Mouse (Mus musculus) kidney, postnatal 10 days (tissue): ENCODE results near the gene Ctbp2.
A peak's percentile ranks its signal among the peaks of the same experiment; 100 is the strongest.

Source experiments
- DNase-seq: peaks from one replicate; pipeline ENCODE4 v3.0.0; 2021; ENCODE audit warnings: mixed read lengths

Ctbp2 gene

DNA sequence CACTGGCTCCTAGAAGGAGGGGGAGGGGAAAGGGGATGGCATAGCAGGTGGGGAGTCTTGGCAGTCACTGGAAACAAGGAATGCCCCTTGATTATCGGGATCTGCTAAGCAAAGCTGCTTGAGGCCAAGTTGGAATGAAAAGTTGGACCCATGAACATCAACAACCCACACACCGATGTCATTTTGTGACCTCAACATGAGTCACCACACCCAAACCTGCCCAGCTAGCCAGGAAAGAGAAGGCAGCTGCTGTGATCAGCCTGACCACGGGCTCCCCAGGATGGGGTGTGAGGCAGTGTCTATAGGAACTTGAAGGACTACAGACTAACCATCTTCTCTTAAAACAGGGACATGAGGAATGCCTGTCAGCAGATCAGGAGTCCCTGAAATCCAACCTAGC is 38.7 kb downstream of the Ctbp2 start:
- no peak for DNase-seq

GRCm38 (mm10) chr7:133083936-133084614 is 40.1 kb downstream of the Ctbp2 start:
- DNase-seq = no peak

DNA sequence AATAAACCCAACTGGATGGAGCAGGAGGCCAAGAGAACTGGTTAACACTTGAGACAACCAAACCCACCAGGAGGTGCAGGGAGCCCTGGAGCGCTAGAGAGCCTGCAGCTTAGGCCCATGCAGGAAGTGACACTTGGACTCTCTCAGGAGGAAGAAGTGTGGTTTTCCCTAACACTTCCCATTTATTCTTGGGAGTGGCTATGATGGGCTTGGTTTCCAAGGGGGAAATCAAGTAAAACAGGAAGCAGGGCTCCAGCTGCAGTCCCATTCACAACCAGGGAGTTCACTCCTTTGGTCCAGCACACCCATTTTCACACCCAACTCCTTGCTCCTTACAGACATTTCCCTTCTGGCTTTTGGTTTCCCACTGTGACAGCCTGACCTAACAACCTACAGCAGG is 45.2 kb downstream of the Ctbp2 start:
- no peak for DNase-seq

- no peak for DNase-seq
These were observed 49.6 kb downstream of the Ctbp2 start for GRCm38 (mm10) chr7:133074462-133075133.

GRCm38 (mm10) chr7:133073147-133073651 is 51.0 kb downstream of the Ctbp2 start:
- DNase-seq = no peak

- DNase-seq = no peak
These were observed 51.6 kb downstream of the Ctbp2 start for GRCm38 (mm10) chr7:133072535-133072934.

GRCm38 (mm10) chr7:133067321-133067841 is 56.8 kb downstream of the Ctbp2 start:
- no peak for DNase-seq

DNA sequence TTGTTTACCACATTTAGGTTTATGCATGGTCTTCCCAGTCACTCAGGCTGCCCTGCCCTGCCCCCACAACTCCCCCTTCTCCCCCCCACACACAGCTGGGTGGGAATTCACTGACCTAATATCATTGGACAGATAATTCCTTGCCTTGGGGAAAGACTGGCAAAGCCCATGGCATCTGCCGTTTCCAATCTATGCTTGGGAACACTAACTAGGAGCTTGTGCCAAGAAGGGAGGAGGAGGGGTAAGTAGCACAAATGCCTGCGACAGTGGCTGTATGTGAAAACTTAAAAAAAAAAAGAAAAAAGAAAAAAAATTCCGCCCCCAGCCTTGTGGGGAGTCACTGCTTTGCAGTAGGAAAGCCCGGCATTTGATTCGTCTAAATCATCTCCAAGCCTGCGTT is 57.4 kb downstream of the Ctbp2 start:
- no peak for DNase-seq

DNA sequence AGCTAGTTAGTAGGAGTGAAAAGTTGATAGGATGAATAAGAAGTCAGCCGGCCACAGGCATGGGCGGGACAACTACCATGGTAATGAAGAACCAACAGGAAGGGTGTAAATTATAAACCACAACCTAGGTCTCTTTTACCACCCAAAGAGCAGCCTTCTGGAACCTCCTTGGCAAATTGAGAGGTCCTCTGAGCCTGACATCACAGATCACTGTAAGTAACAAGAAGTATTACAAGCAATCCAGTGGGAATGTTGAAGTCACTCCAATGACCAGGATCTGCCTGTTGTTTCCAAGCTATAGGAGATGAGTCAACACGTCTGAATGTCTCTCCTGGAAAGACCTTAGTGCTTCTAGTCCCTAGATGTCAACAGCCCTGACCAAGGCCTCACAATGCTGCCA is 62.1 kb downstream of the Ctbp2 start:
- no peak for DNase-seq

- no peak for DNase-seq
These were observed 64.0 kb downstream of the Ctbp2 start for GRCm38 (mm10) chr7:133060170-133060569.

- DNase-seq = no peak
These were observed 64.5 kb downstream of the Ctbp2 start for GRCm38 (mm10) chr7:133059517-133060104.

- DNase-seq = no peak
These were observed 65.0 kb downstream of the Ctbp2 start for GRCm38 (mm10) chr7:133059150-133059509.

GRCm38 (mm10) chr7:133058496-133059149 is 65.5 kb downstream of the Ctbp2 start:
- no peak for DNase-seq

GRCm38 (mm10) chr7:133056924-133057323 is 67.2 kb downstream of the Ctbp2 start:
- DNase-seq = peak; percentile 41

DNA sequence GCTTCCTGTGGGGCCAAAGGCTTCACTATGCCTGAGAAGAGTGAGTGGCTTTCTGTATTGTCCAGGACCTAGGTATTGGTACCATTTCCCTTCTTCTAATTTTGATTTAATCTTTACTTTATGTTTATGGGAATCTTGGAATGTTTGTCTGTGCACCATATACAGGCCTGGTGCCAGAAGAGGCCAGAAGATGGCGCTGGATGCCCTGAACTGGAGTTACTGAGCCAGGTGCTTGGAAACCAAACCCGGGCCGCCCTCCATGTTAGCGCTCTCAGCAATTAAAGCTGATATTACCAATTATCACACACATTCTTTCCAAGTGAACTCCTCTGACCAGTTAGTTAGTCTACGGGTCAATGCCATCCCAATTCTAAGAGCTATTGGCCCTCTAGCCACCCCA is 69.7 kb downstream of the Ctbp2 start:
- DNase-seq = peak; percentile 43

GRCm38 (mm10) chr7:133053757-133054156 is 70.4 kb downstream of the Ctbp2 start:
- DNase-seq = peak; percentile 42

DNA sequence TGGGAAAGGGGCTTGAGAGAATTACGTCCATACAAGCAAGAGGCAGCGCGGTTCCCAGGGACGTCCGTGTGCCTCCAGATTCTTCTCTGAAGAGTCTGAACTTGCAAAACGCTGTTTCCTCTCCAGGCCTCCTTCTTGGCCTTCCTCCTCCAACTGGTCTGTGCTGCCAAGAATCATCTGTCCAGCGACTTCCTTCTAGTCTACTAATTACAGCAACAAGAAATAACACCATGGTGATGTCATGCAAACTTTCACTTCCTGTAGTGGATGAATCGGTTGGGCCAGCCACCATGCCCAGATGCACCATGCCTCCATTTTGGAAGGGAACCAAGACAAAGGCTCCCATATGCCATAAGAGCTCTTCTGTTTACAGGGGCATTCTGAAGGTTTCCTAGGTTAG is 71.3 kb downstream of the Ctbp2 start:
- peak; percentile 66 for DNase-seq

DNA sequence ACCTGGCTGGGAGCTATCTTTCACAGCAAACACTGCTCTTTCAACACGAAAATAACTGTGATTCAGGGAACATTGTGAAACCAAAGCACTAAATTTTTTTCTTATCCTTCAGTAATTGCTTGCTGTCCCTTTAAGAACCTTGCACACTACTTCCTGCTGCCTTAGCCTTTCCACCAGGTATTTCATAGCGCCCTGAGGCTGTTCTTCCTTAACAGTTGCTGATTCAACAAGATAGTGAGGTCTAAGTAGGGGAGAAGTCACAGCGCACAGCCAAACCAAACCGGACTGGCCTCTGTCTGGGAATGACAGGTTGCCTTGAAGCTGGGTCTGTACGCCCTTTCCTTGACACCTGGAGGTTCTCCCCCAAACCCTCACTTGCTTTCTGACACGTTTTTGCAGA is 73.5 kb downstream of the Ctbp2 start:
- peak; percentile 54 for DNase-seq

DNA sequence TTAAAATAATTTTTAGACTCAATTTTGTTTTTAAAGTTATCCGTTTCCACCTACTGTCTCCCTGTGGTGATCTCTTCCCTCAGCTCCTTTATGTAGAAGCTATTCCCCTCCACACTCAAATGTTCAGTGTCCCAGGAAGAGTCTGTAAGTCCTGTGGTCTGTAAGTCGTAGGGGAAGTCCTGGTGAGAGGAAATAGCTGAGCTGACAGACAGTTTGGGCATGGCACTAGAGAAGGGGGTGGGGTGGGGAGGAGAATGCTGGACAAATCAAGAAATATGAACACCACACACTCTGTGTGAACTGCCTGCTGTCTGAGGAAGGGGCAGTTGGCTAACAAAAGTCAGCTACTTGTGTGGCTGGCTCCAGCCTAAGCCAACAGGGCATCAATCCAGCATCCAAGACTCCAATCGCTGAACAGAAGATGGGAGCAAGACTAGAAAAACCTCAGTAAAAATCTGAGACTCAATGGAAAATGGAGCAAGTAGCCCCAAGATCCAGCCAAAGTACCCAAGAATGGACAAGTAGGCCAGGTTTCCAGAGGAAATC is 76.0 kb downstream of the Ctbp2 start:
- DNase-seq = no peak

GRCm38 (mm10) chr7:133047287-133047686 is 76.9 kb downstream of the Ctbp2 start:
- no peak for DNase-seq

DNA sequence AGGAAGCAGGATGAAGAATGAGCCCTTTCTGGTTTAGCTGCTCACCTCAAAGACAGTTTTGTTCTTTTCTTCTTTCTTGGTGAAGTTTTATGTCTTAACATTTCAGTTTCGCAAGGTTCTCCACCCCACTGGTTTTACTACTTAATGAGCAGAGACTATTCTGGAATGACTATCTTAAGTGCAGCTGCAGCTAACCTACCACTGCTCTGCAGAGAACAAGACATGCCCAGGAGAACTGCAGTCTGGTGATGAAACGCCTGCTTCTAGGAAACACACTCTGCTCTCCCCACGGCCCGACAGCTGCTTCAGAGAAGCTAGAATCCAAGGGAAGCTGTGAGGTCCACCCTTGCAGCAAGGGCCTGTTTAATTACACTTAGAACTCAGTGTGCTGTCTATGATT is 79.4 kb downstream of the Ctbp2 start:
- no peak for DNase-seq

DNA sequence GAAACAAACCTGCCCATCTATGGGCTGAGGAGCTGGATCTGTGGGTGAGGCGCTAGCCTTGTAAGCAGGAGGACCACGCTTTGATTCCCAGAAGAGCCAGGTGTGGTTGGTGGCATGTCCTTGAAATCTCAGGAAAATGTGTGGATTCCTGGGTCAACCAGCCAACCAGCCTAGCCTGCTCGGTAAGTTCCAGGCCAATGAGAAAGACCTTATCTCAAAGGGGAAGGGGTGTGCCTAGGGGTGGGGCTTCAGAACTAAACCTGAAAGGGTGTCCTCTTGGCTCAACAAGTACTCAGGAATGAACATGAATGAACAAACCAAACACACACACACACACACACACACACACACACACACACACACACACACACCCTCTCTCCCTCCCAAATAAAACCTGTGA is 82.4 kb downstream of the Ctbp2 start:
- no peak for DNase-seq

DNA sequence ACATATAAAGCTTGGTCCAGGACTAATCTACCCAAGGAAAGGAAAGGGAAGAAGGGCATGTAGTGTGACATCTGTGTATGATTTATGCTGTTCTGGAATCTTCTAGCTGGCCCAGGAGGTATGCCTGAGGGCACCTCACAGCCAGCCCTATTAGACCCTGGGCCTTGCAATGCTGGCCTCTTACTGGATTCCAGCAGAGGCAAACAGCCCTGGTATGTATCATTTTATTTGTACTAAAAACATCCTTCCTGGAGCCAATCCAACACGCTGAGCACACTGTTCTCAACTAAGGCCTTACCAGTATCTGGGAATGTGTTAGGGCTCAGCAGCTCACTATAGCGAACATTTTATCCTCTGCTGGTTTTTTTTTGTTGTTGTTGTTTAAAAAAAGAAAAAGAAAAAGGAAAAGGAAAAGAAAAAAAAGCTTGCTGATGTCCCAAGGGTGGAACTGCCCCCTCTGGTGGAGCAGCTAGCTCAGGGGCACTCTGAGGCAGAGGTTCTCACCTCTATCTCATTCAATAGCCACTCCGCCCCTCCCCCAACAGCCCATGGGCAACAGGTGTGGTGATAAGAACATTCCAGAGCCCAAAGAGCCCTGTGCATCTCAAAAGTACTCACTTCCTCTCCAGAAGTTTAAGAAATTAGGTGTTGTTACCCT is 83.3 kb downstream of the Ctbp2 start:
- peak; percentile 54 for DNase-seq
